15 mouse cellular contexts compared by ENCODE assay signal in genomic region chr11:119954233-119954632, GRCm38 (mm10). TPM values are rescaled to one million over a fixed set of nuclear protein-coding genes. Genes with fewer than 3 reads are reported as not detected.
A peak's percentile ranks its signal among the peaks of the same experiment; 100 is the strongest.
DNase-seq lines count a peak whose midpoint lies in the region; ATAC-seq and TF ChIP-seq lines count a peak whose summit lies in the region.
"Had no signal": no experiment of that assay in that cellular context is flagged by ENCODE, and none has a peak within 500 bp of the region (broad histone marks: within the 10 kb centered on the region; RNA-seq: fewer than 3 reads in every experiment).

No protein-coding gene starts in this region.

- no peaks in the 10 kb centered on the region for H3K27me3 ChIP-seq in liver, adult 2 months (ENCODE audit: control insufficient read depth, insufficient read depth, low read length)
- no peaks in the 10 kb centered on the region for H3K27me3 ChIP-seq in liver, embryonic 12.5 days (replicated peaks)
- peaks cover 21% of the 10 kb centered on the region for H3K27me3 ChIP-seq in megakaryocyte, embryonic 14.5 days (replicated peaks)
- H3K27me3 ChIP-seq: hindbrain, embryonic 15.5 days had no signal

- H3K27ac ChIP-seq in gastrocnemius, adult 2 months, result peak overlapping the region; percentile 61; the same call in 1 of the 2 replicates
- H3K27ac ChIP-seq in liver, adult 2 months (replicated peaks; ENCODE audit: insufficient read depth, low read depth, low read length), result peak overlapping the region; percentile 19
- H3K27ac ChIP-seq in liver, embryonic 12.5 days, result no peak overlapping the region
- H3K27ac ChIP-seq: embryonic facial prominence, embryonic 10.5 days; hindbrain, embryonic 15.5 days had no signal

- 26% methylated on average over 4 of the region's 4 CpGs for WGBS in liver, adult 2 months
- WGBS in liver, embryonic 12.5 days (ENCODE audit: insufficient replicate concordance), result 14% methylated on average over 4 of the region's 4 CpGs

- peaks cover 55% of the 10 kb centered on the region for H3K4me1 ChIP-seq in liver, adult 2 months (ENCODE audit: control insufficient read depth, insufficient read depth, low read length)
- H3K4me1 ChIP-seq in liver, embryonic 12.5 days, result peaks cover 49% of the 10 kb centered on the region
- peaks cover 81% of the 10 kb centered on the region for H3K4me1 ChIP-seq in megakaryocyte, embryonic 14.5 days

- no peak overlapping the region for H3K4me3 ChIP-seq in gastrocnemius, adult 2 months
- H3K4me3 ChIP-seq in liver, adult 2 months (ENCODE audit: insufficient read depth, low read depth, low read length), result no peak overlapping the region
- no peak overlapping the region for H3K4me3 ChIP-seq in liver, embryonic 12.5 days
- H3K4me3 ChIP-seq in megakaryocyte, embryonic 14.5 days (replicated peaks), result peak overlapping the region; percentile 69
- H3K4me3 ChIP-seq: embryonic facial prominence, embryonic 10.5 days; hindbrain, embryonic 15.5 days had no signal

- no peak for ATAC-seq in liver, embryonic 12.5 days
- ATAC-seq: forebrain, postnatal 0 days had no signal

- no peak overlapping the region for H3K4me2 ChIP-seq in liver, embryonic 12.5 days
- H3K4me2 ChIP-seq: hindbrain, embryonic 15.5 days had no signal

- DNase-seq in gastrocnemius, adult 2 months, result no peak
- DNase-seq in gastrocnemius, postnatal 10 days, result no peak
- peak; percentile 63 for DNase-seq in liver, adult 2 months (ENCODE audit: extremely low read depth, low read depth, low spot score)
- peak; percentile 49 for DNase-seq in 416B (ENCODE audit: low read depth)
- no peak for DNase-seq in adrenal gland, adult 2 months
- no peak for DNase-seq in urinary bladder, postnatal 14 days (ENCODE audit: low spot score)
- DNase-seq: adrenal gland, postnatal 14 days; forebrain, postnatal 0 days; left cerebral cortex, postnatal 4 days; right cerebral cortex, postnatal 14 days; thymus, postnatal 14 days had no signal

- TF ChIP-seq CTCF in gastrocnemius, adult 2 months (IDR thresholded peaks at IDR 0.05), result no peak
- no peak for TF ChIP-seq CTCF in liver, adult 2 months (IDR thresholded peaks at IDR 0.05; ENCODE audit: low read depth, low read length)

- intact Hi-C loops in gastrocnemius, adult 2 months (cut with DNase I), result no loop called here

- no peak overlapping the region for H3K9ac ChIP-seq in liver, adult 2 months (ENCODE audit: low read depth, low read length)
- H3K9ac ChIP-seq in liver, embryonic 12.5 days, result no peak overlapping the region
- H3K9ac ChIP-seq: forebrain, postnatal 0 days; hindbrain, embryonic 15.5 days had no signal

- peaks cover 72% of the 10 kb centered on the region for H3K79me2 ChIP-seq in liver, adult 2 months (ENCODE audit: control insufficient read depth, insufficient read depth, low read length)

- H3K9me3 ChIP-seq in liver, embryonic 12.5 days (replicated peaks), result no peaks in the 10 kb centered on the region
- no peaks in the 10 kb centered on the region for H3K9me3 ChIP-seq in megakaryocyte, embryonic 14.5 days
- H3K9me3 ChIP-seq: embryonic facial prominence, embryonic 10.5 days; hindbrain, embryonic 15.5 days had no signal

- TF ChIP-seq POLR2A in liver, adult 2 months (IDR thresholded peaks at IDR 0.05; ENCODE audit: extremely low read depth, insufficient read depth, low read length), result no peak

- H3K36me3 ChIP-seq in liver, adult 2 months (ENCODE audit: control insufficient read depth, insufficient read depth, low read length), result peaks cover 3% of the 10 kb centered on the region; the same call in 1 of the 2 replicates
- H3K36me3 ChIP-seq in liver, embryonic 12.5 days, result no peaks in the 10 kb centered on the region
- H3K36me3 ChIP-seq in megakaryocyte, embryonic 14.5 days (replicated peaks; ENCODE audit: low read length), result peaks cover 29% of the 10 kb centered on the region
- H3K36me3 ChIP-seq: hindbrain, embryonic 15.5 days had no signal

RNA-seq across cellular contexts. Expression of gene Baiap2, which starts 11.7 kb away (rescaled TPM):
- 1 to 10 TPM; 1.5 to 2.0 TPM for total RNA-seq in gastrocnemius, adult 2 months (2021)
- 1 to 10 TPM; 4.1 to 6.3 TPM for total RNA-seq in gastrocnemius, postnatal 10 days (2021)
- total RNA-seq in liver, adult 2 months (2014; rRNA removed), result 11.6 and 16.2 TPM in 2 replicates
- polyA plus RNA-seq in liver, adult 2 months (2012; rRNA removed), result 45.6 and 59.4 TPM in 2 replicates
- polyA plus RNA-seq in liver, embryonic 12.5 days (2016; fragmentation: Nextera tagmentation; extraction: Ambion mirVana), result 6.2 and 7.0 TPM in 2 replicates
- 37.8 and 62.9 TPM in 2 replicates for polyA plus RNA-seq in megakaryocyte, embryonic 14.5 days (2012; ENCODE audit: insufficient read depth, low replicate concordance)
- total RNA-seq in adrenal gland, adult 2 months (2021), result 10 to 100 TPM; 17.0 to 23.2 TPM
- 42.3 and 46.7 TPM in 2 replicates for polyA plus RNA-seq in adrenal gland, adult 2 months (2012; rRNA removed)

RNA-seq across cellular contexts. Expression of gene Chmp6, which starts 41.0 kb away (rescaled TPM):
- 10 to 100 TPM; 29.6 to 31.3 TPM for total RNA-seq in gastrocnemius, adult 2 months (2021)
- 10 to 100 TPM; 30.8 to 33.5 TPM for total RNA-seq in gastrocnemius, postnatal 10 days (2021)
- 20.6 and 21.6 TPM in 2 replicates for total RNA-seq in liver, adult 2 months (2014; rRNA removed)
- 34.2 and 34.9 TPM in 2 replicates for polyA plus RNA-seq in liver, adult 2 months (2012; rRNA removed)
- 45.9 and 48.6 TPM in 2 replicates for polyA plus RNA-seq in liver, embryonic 12.5 days (2016; fragmentation: Nextera tagmentation; extraction: Ambion mirVana)
- polyA plus RNA-seq in megakaryocyte, embryonic 14.5 days (2012; ENCODE audit: insufficient read depth, low replicate concordance), result 58.8 and 62.5 TPM in 2 replicates
- total RNA-seq in adrenal gland, adult 2 months (2021), result 10 to 100 TPM; 26.0 to 34.9 TPM
- 56.8 and 66.5 TPM in 2 replicates for polyA plus RNA-seq in adrenal gland, adult 2 months (2012; rRNA removed)

Comparison
In these comparisons a context has a peak if more than half of its experiments do, and no peak if none do; other contexts are left out.
1. DNase-seq: peak in liver, adult 2 months (single experiment) and 416B (single experiment); none in gastrocnemius, adult 2 months (single experiment), gastrocnemius, postnatal 10 days (single experiment), adrenal gland, adult 2 months (single experiment) and urinary bladder, postnatal 14 days (single experiment).